Mouse (Mus musculus) layer of hippocampus, adult 9-10 months (tissue): ENCODE measurements at regions not wholly inside any gene's neighbourhood (a gene's known extent, or its start where the extent isn't known, plus 50 kb on each side); places are given as distances from the start of the nearest gene placed in this dataset.
"Not testable (repeated sequence)": the region's sequence is repeated elsewhere in the genome, so short reads cannot be mapped to it uniquely, and the experiment has no call there.

ENCODE experiments used
- DNase-seq: peaks from one replicate; pipeline ENCODE4 v3.0.0; 2022; ENCODE audit warnings: low spot score

DNA sequence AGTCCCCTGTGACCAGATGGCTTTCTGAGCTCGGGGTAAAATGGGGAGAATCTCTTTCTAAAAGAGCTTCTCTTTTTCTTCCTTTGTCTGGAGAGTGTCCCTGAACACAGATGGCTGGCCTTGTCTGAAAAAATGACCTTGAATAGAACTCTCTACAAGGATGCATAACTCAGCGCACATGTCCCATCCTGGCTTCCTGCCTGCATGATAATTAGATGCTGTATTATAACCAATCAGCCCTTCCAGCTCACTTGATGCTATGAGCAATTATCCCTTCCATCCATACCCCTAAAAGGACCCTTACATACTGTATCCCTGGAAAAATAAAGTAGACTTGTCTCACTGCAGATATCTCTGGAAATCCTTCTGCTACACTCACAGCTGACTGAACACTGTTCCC is 199.7 kb upstream of the Slc7a11 start:
- DNase-seq: no peak

DNA sequence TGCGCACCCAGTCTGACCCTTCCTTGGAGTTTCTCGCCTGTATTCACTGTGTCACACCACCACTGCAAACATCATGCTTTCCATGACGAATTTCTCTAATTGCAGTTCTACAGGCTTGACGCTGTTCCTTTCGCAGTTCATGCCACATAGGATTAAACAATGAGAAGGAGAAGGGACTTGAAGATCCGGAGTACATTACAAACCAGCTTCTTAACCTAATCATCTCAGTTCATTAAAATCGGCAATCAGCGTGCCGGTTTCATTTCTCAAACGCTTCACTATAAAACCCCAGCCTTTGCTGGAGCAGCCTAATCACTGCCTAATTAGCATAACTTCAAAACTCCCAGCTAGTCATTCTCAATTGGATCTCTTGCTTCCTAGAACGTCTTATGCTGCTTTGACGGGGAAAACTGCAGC is 196.5 kb upstream of the Slc7a11 start:
- DNase-seq: no peak

DNA sequence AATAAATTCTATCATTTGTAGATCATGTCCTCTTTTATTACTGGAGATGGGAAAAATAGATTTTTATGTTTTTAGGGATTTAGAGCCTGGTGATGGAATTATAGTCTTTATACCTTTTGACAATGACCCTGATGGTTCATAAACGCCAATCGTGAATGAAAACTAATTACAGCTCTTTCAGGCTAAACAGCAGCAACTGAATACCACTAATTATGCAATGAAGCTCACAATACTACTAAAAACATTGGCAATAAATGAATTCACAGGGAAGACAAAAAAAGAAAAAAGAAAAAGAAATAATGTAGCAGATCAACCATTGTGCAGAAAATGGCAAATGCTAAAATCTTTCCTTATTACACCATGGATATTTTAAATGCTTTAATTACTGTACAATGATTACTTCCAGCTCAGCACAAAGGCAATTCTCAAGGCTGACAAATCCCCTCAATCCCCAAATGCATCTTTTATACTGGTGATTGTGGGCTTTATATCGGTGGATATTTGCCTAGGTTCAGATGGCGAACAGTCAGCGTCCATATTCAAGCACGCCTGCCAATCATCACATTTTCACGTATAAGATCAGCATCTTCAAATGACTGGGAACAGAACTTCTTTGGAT is 191.2 kb upstream of the Slc7a11 start:
- DNase-seq: no peak

DNA sequence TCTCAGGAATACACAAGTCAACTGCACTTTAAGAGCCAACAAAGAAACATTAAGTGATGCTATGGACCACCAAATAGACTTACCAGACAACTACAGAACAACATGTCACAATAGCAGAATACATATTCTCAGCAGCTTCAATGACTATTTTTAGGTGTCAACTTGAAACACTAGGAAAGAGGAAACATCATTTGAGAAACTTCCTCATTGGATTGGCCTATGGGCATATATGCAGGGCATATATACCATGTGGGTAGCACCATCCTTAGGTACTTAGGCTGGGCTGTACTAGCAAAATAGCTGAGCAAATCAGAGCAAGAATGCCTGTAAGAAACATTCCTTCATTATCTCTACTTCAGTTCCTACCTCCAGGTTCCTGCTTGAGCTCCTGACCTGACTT is 187.9 kb upstream of the Slc7a11 start:
- DNase-seq: no peak

DNA sequence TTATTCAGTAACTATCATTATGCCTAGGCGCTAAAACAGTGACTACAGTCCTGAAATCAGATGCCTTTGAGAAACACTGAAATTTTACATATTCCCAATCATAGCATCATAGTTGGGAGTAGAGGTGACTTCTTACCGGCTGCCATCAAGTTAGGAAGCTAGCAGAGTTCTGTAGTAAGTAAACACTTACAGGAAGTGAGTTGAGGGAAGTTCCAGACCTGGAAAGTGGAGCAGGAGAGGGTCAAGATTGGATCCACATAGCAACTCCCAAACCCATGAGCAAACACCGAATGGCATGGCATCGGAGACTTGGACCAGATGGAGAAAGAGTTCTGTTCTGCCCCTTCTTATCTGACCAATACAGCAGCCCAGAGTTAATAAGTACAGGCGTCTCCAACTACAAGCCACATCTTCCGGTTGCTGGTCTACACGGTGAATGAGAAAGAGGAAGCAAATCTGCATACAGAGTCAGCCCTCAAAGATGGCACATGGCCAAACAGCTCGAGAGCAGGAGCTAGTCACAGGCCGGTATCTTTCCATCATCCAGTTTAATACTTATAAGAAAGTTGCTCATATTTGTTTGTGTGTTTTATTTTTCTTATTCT is 184.8 kb upstream of the Slc7a11 start:
- DNase-seq: no peak

DNA sequence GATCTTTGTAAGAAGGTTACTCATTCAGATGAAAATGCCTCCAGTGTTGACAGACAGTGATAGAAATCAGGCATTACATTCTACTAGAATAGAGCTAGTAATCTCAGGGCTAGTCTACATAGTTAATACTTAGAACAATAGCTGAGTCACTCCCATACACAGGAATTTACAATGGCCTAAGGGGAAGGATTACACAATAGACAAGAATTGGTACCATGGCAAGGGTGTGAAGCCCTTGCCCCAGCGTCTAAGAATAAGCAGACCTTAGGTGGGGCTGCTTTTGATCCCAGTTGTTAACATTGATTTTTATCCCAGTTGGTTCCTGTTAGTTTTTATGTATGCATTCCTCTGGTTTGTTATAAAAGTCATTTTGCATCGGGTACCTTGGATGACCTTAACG is 177.8 kb upstream of the Slc7a11 start:
- DNase-seq: not testable (repeated sequence)

DNA sequence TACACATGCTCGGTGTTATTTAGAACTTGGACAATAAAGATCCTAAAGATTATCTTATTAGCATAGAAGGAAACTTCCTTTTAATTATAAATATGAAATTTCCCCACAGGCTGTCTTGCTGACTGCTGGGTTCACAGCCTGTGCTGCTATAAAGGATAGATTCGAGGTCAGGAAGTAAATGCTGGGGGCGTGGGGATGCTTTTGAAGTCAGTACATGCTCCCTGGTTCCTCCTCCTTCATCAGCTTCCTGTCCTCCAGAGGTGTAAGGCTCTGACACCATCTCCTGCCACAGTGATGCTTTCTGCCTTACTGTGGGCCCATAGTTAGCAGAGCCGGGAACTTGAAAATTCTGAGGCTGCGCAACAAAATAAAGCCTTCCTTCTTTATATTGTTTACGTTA is 175.6 kb upstream of the Slc7a11 start:
- DNase-seq: no peak

DNA sequence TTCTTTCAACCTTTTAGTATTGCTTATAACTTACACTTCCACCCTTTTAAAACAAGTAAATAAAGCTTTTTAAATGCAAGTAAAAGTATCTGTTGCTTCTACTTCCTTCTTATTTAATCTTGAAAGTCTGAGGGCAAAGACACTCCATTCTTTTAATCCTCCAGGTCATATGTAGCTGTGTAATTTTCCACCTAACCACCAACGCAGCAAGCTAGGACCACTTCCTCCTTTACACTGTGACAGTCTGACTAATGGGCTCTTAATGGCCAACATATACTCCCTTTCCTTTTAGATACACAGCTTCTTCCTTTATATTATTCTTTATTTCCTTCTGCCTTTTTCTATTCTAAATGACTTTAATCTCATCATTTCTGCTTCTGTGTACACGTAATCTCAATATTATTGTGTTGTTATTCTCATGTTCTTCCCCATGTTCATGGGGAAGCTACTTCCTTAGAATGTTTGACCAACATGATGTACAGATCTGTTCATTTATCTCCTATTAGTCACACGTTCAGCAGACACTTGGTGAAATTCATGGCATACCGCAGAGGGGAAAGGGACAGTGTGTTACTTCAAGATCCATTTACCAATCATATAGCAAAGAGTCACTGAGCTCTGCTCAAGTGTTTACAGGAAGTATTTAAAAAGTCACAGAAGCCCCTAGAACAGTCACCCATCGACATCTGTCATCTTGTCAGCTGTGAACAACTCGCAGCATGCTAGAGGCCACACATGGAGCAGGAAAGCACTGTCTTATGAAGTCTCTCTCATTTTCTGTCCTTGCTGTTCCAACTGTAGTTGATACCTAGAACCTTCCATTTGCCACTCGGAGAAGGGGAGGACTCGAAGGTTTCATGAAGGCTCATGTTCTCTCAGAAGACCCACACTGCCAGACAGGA is 172.2 kb upstream of the Slc7a11 start:
- no peak for DNase-seq

DNA sequence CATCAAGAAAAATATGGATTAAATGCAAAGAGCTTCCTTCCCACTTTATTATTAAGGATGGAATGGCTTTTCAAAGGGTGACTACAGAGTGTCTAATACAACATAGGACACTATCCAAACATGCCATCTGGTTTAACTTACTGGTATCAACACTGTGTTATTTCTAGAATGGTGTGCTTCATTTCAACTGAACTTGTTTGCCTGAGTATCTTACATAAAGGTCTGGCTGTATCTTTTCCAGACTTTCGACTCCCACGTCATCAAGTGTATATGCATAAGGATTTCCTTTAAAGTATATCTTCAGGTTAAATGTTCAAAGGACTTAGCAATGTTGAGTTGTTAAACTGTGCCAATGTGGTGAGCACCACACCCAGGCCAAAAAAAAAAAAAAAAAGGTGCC is 169.6 kb upstream of the Slc7a11 start:
- no peak for DNase-seq

DNA sequence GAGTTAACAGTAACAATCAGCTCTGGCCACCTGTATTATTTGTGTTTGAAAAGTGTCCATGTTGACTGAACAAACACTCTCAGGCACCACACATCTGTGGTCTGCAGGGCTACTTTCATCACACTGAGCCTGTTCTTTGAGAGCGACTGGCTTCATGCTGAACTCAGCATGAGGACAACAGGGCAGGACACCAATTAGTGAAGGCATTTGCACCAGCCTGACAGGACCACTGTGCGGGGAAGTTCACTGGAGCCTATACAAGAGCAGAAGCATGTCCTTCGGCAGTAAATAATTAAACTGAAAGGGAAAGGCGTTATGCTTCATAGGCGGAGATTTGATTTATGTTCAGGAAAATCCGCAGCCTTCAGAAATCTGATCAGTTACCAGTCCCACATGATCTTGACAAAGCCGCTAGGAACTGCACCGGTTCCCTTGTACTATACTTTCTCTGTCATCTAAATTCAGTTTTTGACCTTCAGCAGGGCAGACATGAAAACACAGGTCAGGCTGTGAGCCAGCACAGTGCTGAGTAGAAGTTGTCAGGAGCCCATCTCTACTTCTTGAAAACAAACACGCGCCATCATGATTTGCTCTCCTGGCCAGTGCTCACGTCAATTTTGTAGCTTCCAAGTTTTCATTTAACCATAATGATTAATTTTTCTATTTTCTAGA is 166.1 kb upstream of the Slc7a11 start:
- no peak for DNase-seq

DNA sequence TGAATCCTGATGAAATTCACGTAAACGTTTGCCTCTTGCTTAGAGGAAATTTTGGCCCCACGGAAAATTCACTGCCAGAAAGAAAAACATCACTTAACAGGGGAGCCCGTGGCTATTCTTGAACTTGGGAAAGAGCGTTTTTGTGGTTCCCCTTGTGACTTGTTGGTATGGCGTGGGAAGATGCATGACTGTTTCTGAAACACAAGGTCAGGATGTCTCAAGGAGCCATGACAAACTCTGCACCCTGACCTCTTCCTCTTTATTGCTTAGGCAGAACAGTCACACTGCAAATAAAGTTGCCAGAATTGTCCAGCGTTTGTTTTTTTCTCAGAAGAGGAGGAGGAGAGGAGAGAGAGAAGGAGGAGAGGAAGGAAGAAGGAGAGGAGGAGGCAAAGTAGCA is 164.3 kb upstream of the Slc7a11 start:
- DNase-seq: no peak

DNA sequence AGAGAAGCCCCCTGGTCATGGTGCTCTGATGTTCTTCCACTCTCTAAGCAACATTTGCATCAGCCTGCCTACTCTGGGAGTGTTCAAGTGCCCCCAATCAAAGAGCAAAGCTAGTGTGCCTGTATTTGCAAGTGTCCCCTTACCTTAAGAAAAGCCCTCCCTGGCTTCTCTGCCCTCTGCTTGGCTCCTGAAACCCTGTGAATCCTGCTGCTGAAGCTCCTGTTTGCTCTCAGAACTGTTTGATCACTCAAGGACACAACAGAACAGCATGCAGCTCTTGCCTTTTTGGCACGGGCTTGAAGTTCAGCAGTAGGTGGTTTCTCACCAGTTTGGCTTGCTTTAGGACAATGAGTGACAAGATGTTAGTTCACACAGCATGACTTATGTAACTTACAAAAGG is 163.6 kb upstream of the Slc7a11 start:
- DNase-seq: no peak

DNA sequence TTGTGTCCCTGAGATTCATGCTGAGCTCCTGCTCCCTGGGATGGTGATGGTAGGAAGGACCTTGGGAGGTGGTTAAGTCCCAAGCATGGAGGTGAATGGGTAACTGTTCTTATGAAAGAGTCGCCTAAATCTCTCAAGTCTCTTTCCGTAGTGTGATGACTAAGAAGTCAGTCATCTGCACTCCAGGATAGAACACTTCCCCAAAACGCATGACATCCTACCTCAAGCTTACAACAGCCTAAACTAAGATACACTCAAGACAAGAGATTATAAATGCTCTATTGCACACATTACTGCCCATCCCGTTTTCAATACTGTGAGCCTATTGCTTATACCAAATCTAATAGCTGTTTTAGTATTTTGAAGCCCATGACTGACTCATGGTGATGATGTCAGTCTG is 162.3 kb upstream of the Slc7a11 start:
- DNase-seq: no peak

DNA sequence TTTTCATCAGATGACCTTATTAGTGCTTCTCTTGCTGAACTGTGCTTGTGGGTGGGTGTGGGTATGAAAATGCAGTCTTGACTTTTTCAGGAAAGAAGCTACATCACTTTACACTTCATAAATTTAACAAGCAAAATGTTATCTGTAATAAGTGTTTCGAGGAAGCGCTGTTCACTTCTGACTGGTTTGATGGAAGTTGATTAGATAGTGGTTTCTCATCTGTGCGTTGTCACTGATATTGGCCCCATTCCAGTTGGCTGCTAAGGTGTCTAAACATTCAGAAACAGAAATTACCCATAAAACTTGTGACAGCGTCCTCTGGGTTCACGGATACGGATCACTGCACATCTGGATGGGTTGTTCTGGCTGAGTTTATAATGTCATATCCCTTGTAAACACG is 159.8 kb upstream of the Slc7a11 start:
- DNase-seq: no peak

DNA sequence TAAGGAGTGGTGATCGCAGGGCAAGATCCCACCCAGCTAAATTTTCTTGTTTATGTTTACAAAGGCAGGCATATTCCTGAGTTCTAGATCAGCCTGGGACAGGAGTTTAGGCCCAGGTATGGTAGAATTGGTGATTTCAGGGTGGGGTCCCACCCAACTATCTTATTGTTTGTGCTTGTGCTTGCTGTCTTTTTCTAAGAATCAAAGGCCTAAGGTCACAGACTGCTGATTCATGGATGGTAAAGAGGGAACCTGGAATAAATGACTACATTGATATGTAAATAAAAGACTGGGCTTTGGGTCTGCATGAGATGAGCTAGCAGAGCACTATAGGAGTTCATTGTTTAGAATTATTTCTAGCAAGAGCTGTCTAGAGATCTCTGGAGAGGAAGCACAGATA is 152.3 kb upstream of the Slc7a11 start:
- no peak for DNase-seq

DNA sequence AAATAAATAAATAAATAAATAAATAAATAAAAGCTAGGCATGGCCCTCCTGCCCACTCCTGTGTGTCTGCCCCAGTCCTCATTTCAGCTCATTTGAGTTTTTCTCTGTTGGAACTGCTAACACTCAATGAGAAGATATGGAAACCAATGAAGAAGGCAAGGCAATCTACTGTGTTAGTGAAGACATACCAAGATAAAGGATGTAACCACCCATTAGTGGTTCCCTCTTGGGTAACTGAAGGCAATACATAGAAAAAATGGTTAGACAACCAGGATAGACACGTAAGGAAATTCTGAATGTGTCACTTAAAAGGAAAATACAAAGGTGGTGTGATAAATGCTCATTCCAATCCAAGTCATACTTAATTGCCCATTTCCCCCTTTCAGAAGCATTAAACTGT is 140.9 kb upstream of the Slc7a11 start:
- no peak for DNase-seq

DNA sequence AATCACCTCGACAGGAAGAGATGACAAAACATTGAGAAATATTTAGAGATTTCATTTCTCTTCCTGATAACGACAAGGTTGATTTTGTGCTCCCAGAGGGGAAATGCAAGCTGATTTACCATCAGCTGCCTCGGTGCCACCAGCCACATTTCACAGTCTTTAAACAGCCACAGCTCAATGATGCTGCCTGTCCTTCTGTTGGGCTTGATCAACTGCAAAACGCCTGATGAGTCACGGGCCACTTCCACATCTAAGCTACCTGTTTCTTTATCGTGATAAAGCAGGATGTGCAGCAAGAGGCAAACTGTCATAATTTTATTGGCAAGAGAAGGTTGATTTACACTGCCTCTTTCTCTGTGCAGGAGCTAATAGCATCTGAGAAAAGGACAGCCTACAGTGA is 140.1 kb upstream of the Slc7a11 start:
- DNase-seq: no peak

DNA sequence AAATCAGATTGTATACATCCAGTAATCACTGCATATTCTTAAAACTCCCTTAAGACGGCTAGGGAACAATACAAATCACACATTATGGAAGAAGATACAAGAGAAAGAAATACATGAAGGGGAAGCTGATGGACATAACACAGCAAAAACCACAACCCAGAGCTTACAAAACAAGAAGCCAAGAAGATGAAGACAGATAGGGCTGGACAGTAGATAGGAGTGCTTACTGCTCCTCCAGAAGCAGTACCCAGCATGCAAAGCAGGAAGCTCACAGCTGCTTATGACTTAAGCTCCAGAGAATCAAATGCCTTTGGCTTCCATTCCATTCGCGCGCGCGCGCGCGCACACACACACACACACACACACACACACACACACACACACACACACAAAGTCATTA is 131.0 kb upstream of the Slc7a11 start:
- no peak for DNase-seq

DNA sequence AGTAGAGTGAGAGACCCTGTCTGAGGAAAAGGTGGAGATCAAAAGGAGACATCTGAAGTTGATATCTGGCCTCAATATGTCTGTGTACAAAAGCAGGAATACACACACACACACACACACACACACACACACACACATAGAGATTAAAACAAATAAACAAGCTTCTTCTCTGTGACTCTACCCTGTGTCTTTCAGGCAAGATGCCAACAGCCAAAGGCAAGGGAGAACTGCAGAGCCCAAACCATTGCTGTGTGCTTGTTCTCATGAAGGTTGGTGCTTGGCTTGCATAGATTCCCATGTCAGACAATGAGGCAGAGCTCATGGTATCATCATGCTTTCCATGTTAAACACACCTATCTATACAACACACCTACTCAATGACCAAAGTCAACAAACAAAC is 126.6 kb upstream of the Slc7a11 start:
- no peak for DNase-seq

DNA sequence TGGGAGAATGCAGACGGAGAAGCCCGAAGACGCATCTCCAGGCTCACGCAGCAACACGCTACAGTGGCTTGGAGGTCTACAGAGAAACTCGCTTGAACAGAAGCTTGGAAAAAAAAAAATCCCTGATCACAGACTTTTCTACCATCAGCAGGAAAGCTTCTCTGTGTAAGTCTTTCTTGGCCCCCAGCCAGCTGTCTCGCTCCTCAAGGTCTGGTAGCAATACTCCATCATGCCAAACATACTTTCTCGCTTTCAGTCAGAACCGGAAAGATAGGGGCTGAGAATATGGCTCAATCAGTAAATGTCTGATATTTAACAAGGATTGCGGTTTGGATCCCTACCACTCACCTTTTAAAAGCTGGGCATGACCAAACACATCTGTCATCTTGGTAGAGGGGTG is 126.2 kb upstream of the Slc7a11 start:
- DNase-seq: no peak

DNA sequence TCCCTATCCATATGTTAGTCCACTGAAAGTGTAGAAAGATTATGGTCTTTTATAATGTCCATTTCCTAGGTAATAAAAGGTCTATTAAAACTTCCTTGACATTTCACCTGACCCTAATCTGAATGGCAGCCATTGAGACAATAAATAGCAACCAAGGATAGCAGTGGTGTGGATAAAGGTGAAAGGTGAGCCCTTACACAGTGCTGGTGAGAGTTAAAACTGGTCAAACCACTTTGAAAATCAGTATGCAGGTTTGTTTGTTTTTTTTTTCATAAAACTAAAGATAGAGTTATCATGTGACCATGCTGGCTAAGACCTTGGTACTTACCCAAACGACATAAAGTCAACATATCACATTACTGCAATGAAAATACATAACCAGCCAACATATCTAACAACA is 110.7 kb upstream of the Slc7a11 start:
- no peak for DNase-seq

DNA sequence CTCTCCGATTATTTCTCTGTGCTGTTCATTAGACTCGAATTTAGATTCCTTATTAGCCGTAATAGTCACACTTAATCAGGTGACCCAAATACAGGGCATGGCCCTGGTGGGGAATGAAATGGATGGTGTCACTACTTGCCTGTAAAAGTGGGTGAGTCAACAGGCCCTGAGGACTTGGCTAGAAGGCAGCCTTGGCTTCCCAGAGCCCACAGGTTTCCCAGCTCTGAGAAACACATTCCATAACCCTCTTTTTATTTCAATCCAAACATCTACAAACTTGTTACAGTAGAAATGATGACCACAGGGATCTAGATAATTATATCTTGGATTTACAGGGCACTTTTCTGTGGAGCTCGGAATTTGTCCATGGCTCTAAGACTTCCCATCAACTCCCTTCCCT is 105.2 kb upstream of the Slc7a11 start:
- no peak for DNase-seq

DNA sequence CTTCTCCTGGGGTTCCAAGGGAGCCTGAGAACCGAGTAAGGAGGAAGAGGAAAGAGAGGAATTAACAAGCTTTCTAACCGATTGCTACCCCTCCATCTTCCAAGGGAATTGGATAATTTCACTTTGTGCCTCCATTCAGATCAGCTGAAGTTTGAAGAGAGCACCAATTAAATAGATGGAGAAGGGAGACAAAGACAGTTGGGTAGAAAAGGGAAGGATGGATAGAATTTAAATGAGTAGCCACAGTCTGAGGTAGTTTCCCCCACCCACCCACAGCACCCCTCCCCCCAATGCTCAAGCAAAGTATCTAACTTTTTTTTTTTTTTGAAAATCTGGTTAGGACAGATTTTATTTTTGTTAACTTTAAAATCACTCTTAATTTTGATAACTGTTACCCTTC is 87.2 kb upstream of the Slc7a11 start:
- DNase-seq: no peak
